Comparison of ENCODE assay signal across 7 mouse cellular contexts in the genomic region with DNA sequence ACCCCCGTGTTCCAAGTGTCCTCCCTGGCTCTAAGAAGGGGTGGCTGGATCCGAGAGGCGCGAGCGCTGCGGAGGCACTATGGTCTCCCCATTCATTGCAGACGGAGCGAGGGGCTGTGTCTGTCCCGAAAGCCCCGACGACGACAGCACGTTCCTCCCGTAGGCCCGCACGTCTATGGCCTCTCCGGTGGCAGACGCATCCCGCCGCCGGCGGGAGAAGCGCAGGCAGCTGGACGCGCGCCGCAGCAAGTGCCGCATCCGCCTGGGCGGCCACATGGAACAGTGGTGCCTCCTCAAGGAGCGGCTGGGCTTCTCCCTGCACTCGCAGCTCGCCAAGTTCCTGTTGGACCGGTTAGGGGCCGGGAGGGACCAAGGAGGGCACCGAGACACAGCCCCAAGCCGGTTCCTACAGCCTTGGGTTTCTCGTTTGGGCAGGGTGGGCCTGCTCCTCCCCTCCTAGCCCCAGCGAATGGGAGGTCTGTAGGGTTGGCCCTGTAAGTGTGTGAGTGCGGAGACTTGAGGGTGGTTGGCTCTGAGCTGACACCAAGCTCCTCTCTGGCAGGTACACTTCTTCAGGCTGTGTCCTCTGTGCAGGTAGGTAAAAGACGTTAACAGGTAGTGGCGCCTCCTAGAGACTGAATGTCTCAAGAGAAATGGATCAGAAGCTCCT. TPM values are rescaled to one million over a fixed set of nuclear protein-coding genes. Genes with fewer than 3 reads are reported as not detected.
A peak's percentile ranks its signal among the peaks of the same experiment; 100 is the strongest.
DNase-seq lines count a peak whose midpoint lies in the region; ATAC-seq and TF ChIP-seq lines count a peak whose summit lies in the region.

No protein-coding gene starts in this region.

- H3K9me3 ChIP-seq in hindbrain, embryonic 16.5 days (ENCODE audit: control insufficient read depth, low read length), result no peaks in the 10 kb centered on the region
- H3K9me3 ChIP-seq in limb, embryonic 11.5 days (ENCODE audit: control insufficient read depth, low read length), result no peaks in the 10 kb centered on the region
- H3K9me3 ChIP-seq in midbrain, embryonic 11.5 days (ENCODE audit: control insufficient read depth, low read length), result no peaks in the 10 kb centered on the region

- TF ChIP-seq POLR2A in spleen, adult 2 months (IDR thresholded peaks at IDR 0.05; ENCODE audit: low read depth, low read length), result no peak

- H3K4me2 ChIP-seq in hindbrain, embryonic 16.5 days (ENCODE audit: low read length), result peak overlapping the region; percentile 95
- peak overlapping the region; percentile 88 for H3K4me2 ChIP-seq in limb, embryonic 11.5 days (ENCODE audit: low read depth, severe bottlenecking)
- H3K4me2 ChIP-seq in midbrain, embryonic 11.5 days, result peak overlapping the region; percentile 60

- peak overlapping the region; percentile 82 for H3K27ac ChIP-seq in gastrocnemius, adult 2 months
- peak overlapping the region; percentile 85 for H3K27ac ChIP-seq in hindbrain, embryonic 16.5 days (ENCODE audit: low read depth, low read length)
- H3K27ac ChIP-seq in limb, embryonic 11.5 days (replicated peaks; ENCODE audit: low read depth, low read length), result no peak overlapping the region
- H3K27ac ChIP-seq in midbrain, embryonic 11.5 days (ENCODE audit: low read depth, low read length), result no peak overlapping the region
- no peak overlapping the region for H3K27ac ChIP-seq in spleen, adult 2 months (ENCODE audit: insufficient read depth, low read length)

- peak; percentile 63 for DNase-seq in T-cell, adult 2 months (ENCODE audit: low spot score)
- peak; percentile 64 to 65 for DNase-seq in cerebellum, postnatal 10 days
- peak; percentile 71 for DNase-seq in gastrocnemius, adult 2 months
- DNase-seq in limb, embryonic 11.5 days (ENCODE audit: low spot score), result peak; percentile 76
- no peak for DNase-seq in midbrain, embryonic 11.5 days (ENCODE audit: low spot score, missing footprints)
- peak; percentile 28 to 39 for DNase-seq in spleen, adult 2 months (ENCODE audit: low read depth in 1 of 2, low spot score in 2 of 2)

- peak; percentile 55 for ATAC-seq in hindbrain, embryonic 16.5 days
- peak; percentile 69 for ATAC-seq in limb, embryonic 11.5 days (ENCODE audit: insufficient number of reproducible peaks, low FRiP score, low TSS enrichment, low read depth)
- peak; percentile 54 for ATAC-seq in midbrain, embryonic 11.5 days (ENCODE audit: low FRiP score)

- no peaks in the 10 kb centered on the region for H3K27me3 ChIP-seq in hindbrain, embryonic 16.5 days (replicated peaks; ENCODE audit: control insufficient read depth, insufficient read depth, low read length)
- no peaks in the 10 kb centered on the region for H3K27me3 ChIP-seq in limb, embryonic 11.5 days (ENCODE audit: control insufficient read depth, insufficient read depth, low read length)
- no peaks in the 10 kb centered on the region for H3K27me3 ChIP-seq in midbrain, embryonic 11.5 days (ENCODE audit: control insufficient read depth, insufficient read depth, low read length)
- H3K27me3 ChIP-seq in spleen, adult 2 months (ENCODE audit: control insufficient read depth, insufficient read depth, low read length), result no peaks in the 10 kb centered on the region

- peaks cover 18% of the 10 kb centered on the region for H3K4me1 ChIP-seq in hindbrain, embryonic 16.5 days (ENCODE audit: control insufficient read depth, insufficient read depth, low read depth, low read length)
- H3K4me1 ChIP-seq in limb, embryonic 11.5 days (ENCODE audit: control insufficient read depth, insufficient read depth, low read length), result peaks cover 4% of the 10 kb centered on the region; the same call in 1 of the 2 replicates
- peaks cover 9% of the 10 kb centered on the region for H3K4me1 ChIP-seq in midbrain, embryonic 11.5 days (ENCODE audit: control insufficient read depth, insufficient read depth, low read length)
- no peaks in the 10 kb centered on the region; the same call in 1 of the 2 replicates for H3K4me1 ChIP-seq in spleen, adult 2 months (ENCODE audit: control insufficient read depth, insufficient read depth, insufficient read length)

- H3K9ac ChIP-seq in hindbrain, embryonic 16.5 days (ENCODE audit: low read depth, low read length), result peak overlapping the region; percentile 77
- peak overlapping the region; percentile 65 for H3K9ac ChIP-seq in limb, embryonic 11.5 days (ENCODE audit: low read length)
- H3K9ac ChIP-seq in midbrain, embryonic 11.5 days (ENCODE audit: low read length), result peak overlapping the region; percentile 65

- peak overlapping the region; percentile 80 for H3K4me3 ChIP-seq in gastrocnemius, adult 2 months
- H3K4me3 ChIP-seq in hindbrain, embryonic 16.5 days (ENCODE audit: low read length), result peak overlapping the region; percentile 63
- H3K4me3 ChIP-seq in limb, embryonic 11.5 days (ENCODE audit: low read depth, low read length), result peak overlapping the region; percentile 41
- peak overlapping the region; percentile 42 for H3K4me3 ChIP-seq in midbrain, embryonic 11.5 days (ENCODE audit: low read depth, low read length)
- peak overlapping the region; percentile 64 for H3K4me3 ChIP-seq in spleen, adult 2 months (ENCODE audit: extremely low read depth, insufficient read depth, insufficient read length)

- peak; percentile 16; the same call in 1 of the 2 replicates for TF ChIP-seq CTCF in gastrocnemius, adult 2 months (IDR thresholded peaks at IDR 0.05)
- TF ChIP-seq CTCF in spleen, adult 2 months (IDR thresholded peaks at IDR 0.05; ENCODE audit: extremely low read depth, insufficient read depth, insufficient read length, insufficient replicate concordance), result no peak

- WGBS in hindbrain, embryonic 16.5 days, result under 1% methylated on average over 40 of the region's 42 CpGs
- under 1% methylated on average over 42 of the region's 42 CpGs for WGBS in limb, embryonic 11.5 days
- WGBS in midbrain, embryonic 11.5 days, result 0% methylated on average over 36 of the region's 42 CpGs
- 2% methylated on average over 42 of the region's 42 CpGs for WGBS in spleen, adult 2 months

- intact Hi-C loops in gastrocnemius, adult 2 months (cut with DNase I), result loop anchor here (2.0 kb wide), 1 partner anchor 299 kb away; the partner anchor contains the start of gene Larp1

- no peaks in the 10 kb centered on the region for H3K36me3 ChIP-seq in hindbrain, embryonic 16.5 days (ENCODE audit: control insufficient read depth, insufficient read depth, low read length)
- no peaks in the 10 kb centered on the region; the same call in 1 of the 2 replicates for H3K36me3 ChIP-seq in limb, embryonic 11.5 days (ENCODE audit: control insufficient read depth, insufficient read depth, low read length)
- no peaks in the 10 kb centered on the region for H3K36me3 ChIP-seq in midbrain, embryonic 11.5 days (ENCODE audit: control insufficient read depth, insufficient read depth, low read length)
- no peaks in the 10 kb centered on the region for H3K36me3 ChIP-seq in spleen, adult 2 months (ENCODE audit: control insufficient read depth, insufficient read depth, low read length)

RNA-seq across cellular contexts. Expression of gene Zfp692, which starts 0.7 kb away (rescaled TPM):
- total RNA-seq in gastrocnemius, adult 2 months (2021), result 1 to 10 TPM; 4.1 to 5.0 TPM
- 29.2 and 30.1 TPM in 2 replicates for polyA plus RNA-seq in hindbrain, embryonic 16.5 days (2015; fragmentation: Nextera tagmentation; extraction: Ambion mirVana)
- polyA plus RNA-seq in limb, embryonic 11.5 days (2014; fragmentation: Nextera tagmentation; extraction: Ambion mirVana), result 12.5 and 14.2 TPM in 2 replicates
- 13.2 and 13.4 TPM in 2 replicates for polyA plus RNA-seq in midbrain, embryonic 11.5 days (2014; fragmentation: Nextera tagmentation; extraction: Ambion mirVana)
- 17.6 and 23.7 TPM in 2 replicates for polyA plus RNA-seq in spleen, adult 2 months (2012; rRNA removed)

RNA-seq across cellular contexts. Expression of gene Zfp672, which starts 22.6 kb away (rescaled TPM):
- 10 to 100 TPM; 43.1 to 44.6 TPM for total RNA-seq in gastrocnemius, adult 2 months (2021)
- 38.2 and 38.6 TPM in 2 replicates for polyA plus RNA-seq in hindbrain, embryonic 16.5 days (2015; fragmentation: Nextera tagmentation; extraction: Ambion mirVana)
- polyA plus RNA-seq in limb, embryonic 11.5 days (2014; fragmentation: Nextera tagmentation; extraction: Ambion mirVana), result 24.6 and 28.2 TPM in 2 replicates
- polyA plus RNA-seq in midbrain, embryonic 11.5 days (2014; fragmentation: Nextera tagmentation; extraction: Ambion mirVana), result 22.8 and 22.9 TPM in 2 replicates
- polyA plus RNA-seq in spleen, adult 2 months (2012; rRNA removed), result 17.5 and 23.3 TPM in 2 replicates

RNA-seq across cellular contexts. Expression of gene Sh3bp5l, which starts 23.0 kb away (rescaled TPM):
- total RNA-seq in gastrocnemius, adult 2 months (2021), result 10 to 100 TPM; 21.2 to 23.5 TPM
- 48.0 and 50.6 TPM in 2 replicates for polyA plus RNA-seq in hindbrain, embryonic 16.5 days (2015; fragmentation: Nextera tagmentation; extraction: Ambion mirVana)
- polyA plus RNA-seq in limb, embryonic 11.5 days (2014; fragmentation: Nextera tagmentation; extraction: Ambion mirVana), result 27.0 and 27.7 TPM in 2 replicates
- 26.8 and 34.2 TPM in 2 replicates for polyA plus RNA-seq in midbrain, embryonic 11.5 days (2014; fragmentation: Nextera tagmentation; extraction: Ambion mirVana)
- polyA plus RNA-seq in spleen, adult 2 months (2012; rRNA removed), result 16.0 and 16.3 TPM in 2 replicates

RNA-seq across cellular contexts. Expression of gene 4930438A08Rik, which starts 32.9 kb away (rescaled TPM):
- not detected for total RNA-seq in gastrocnemius, adult 2 months (2021)
- polyA plus RNA-seq in hindbrain, embryonic 16.5 days (2015; fragmentation: Nextera tagmentation; extraction: Ambion mirVana), result 0.11 TPM in 1 of 2 replicates, not detected in the other
- not detected in 2 replicates for polyA plus RNA-seq in limb, embryonic 11.5 days (2014; fragmentation: Nextera tagmentation; extraction: Ambion mirVana)
- polyA plus RNA-seq in midbrain, embryonic 11.5 days (2014; fragmentation: Nextera tagmentation; extraction: Ambion mirVana), result not detected in 2 replicates
- polyA plus RNA-seq in spleen, adult 2 months (2012; rRNA removed), result 0.53 and 0.63 TPM in 2 replicates

Comparison
In these comparisons a context has a peak if more than half of its experiments do, and no peak if none do; other contexts are left out.
1. H3K27ac ChIP-seq: peak in gastrocnemius, adult 2 months (single experiment) and hindbrain, embryonic 16.5 days (single experiment); none in limb, embryonic 11.5 days (single experiment), midbrain, embryonic 11.5 days (single experiment) and spleen, adult 2 months (single experiment).
2. Peak in every context shown above with its lines, with median percentiles within 50 percentile points of each other: H3K4me3 ChIP-seq, ATAC-seq, H3K4me2 ChIP-seq and H3K9ac ChIP-seq.